Mouse (Mus musculus) left cerebral cortex, postnatal 14 days (tissue): ENCODE data around the gene 4932414N04Rik. TPM values are rescaled to one million over a fixed set of nuclear protein-coding genes. Genes with fewer than 3 reads are reported as not detected.
A peak's percentile ranks its signal among the peaks of the same experiment; 100 is the strongest.
"Not testable (repeated sequence)": the region's sequence is repeated elsewhere in the genome, so short reads cannot be mapped to it uniquely, and the experiment has no call there.

ENCODE experiments used
- DNase-seq, 2 experiments: peaks; one replicate each; pipeline ENCODE4 v3.0.0; 2021 to 2022; ENCODE audit warnings: low spot score in 2 of 2, mixed read lengths in 1 of 2
- intact Hi-C: fragments of 180-260 bp; cut with DNase I; formaldehyde crosslinking; loops from one replicate; pipeline ENCODE4 v1.15.1; 2025
- long read RNA-seq, 2 experiments: library from polyadenylated mRNA; stranded (forward); transcript quantifications; one replicate each; pipeline ENCODE4 v2.0.0; 2021
- total RNA-seq, 2 experiments: library from RNA; stranded (reverse); gene quantifications; 2 replicates each; pipeline ENCODE4 v1.2.3; 2021

4932414N04Rik gene
- not detected for total RNA-seq
- long read RNA-seq, experiment 1 = 0 reads
- long read RNA-seq, experiment 2 = 0 reads

DNA sequence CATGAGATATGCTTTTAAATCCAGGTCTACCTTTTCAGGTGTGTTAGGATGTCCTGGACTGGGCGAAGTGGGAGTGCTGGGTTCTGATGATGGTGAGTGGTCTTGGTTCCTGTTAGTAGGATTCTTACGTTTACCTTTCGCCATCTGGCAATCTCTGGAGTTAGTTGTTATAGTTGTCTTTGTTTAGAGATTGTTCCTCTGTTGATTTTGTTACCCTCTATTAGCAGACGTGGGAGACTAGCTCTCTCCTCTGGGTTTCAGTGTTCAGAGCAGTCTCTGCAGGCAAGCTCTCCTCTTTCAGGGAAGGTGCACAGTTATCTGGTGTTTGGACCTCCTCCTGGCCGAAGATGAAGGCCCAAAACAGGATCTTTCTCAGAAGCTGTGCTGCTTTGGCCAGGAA lies at the start of gene 4932414N04Rik:
TSS of gene 4932414N04Rik (plus strand) at position 301 of the 400 bp plus-strand sequence.
- intact Hi-C loops, DNase-seq: not testable (repeated sequence)

DNA sequence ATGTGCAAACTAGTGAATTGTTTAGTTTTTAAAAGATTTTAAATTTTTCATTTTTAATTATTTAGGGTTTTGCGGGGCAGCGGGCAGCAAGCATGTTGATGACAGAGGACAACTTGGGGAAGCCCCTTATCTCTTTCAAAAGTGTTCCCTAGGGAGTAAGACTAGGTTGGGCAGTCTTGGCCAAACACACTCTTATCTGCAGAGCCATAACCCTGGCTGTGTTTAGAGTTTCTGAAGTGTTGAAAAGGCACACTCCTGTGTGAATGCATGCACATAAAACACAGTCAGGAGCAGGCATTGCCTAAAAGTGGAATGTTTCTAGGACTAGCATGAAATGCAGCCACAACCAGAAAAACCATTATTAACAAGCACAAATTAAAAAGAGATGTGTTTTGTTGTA lies 75.9 kb downstream of the 4932414N04Rik start:
- intact Hi-C loops = no loop called here
- no peak for DNase-seq

DNA sequence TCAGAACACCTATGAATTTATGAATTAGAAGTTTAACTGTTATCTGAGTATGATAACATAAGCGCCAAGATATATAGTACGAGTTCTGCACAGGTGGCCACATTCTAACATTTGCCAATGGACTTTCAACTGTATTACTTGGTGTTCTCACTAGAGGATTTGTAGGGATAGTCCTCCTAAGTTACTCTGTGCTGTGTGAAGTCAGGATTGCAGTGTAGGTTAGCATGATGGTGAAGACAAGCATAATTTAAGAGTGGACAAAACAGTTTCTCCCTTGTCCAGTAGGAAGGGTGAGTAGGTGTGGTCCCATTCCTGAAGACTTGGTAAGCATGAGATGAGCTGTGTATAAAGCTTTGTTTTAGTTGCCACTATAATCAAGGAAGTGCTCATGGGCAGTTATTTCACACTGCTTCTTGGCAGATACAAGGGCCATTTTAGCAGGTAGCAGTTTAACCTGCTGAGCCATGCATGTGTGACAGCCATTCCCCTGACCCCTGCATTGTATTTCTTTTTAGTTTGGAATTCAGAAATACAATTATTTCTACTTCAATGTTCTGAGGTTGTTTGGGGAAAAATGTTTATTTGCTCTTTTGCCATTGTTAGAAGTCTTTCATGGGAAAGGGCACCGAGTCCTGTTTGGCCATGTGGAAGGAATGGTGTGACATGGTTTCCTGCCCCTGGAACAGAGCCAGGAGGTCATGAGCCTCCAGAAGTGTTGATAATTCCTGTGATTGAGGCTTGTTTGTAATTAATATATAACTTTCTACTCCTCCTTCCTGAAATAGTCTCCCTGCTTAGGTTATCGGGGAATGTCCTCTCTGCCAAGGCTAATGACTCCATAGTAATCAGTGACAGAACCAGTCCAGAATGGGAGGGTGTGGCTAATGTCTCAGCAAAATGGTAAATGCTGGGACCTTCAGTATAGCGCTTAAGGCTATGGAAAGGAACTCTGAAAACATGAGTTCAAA lies 83.8 kb downstream of the 4932414N04Rik start:
- DNase-seq = no peak
- intact Hi-C loops = loop anchor here (10.0 kb wide), 1 partner anchor 265 kb away; the partner anchor contains the start of gene Stk39

DNA sequence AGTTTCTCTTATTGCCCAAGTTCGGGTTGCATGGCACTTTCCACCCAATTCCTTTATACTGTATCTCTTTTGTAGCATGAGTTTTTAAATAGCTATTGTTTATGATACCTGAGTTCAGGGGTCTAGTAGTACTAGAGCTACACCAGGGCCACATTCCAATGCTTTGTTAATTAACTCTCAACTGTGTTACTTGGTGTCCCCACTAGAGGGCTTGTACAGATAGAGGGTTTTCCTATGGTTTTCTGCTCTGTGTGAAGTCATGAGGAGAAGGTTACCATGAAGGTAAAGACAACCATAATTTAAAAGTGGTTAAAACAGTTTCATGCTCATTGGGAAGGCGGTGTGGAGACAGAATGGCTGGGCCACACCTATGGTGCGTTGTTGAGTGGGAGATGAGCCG lies 88.3 kb downstream of the 4932414N04Rik start:
- DNase-seq = no peak
- intact Hi-C loops = loop anchor here (10.0 kb wide), 1 partner anchor 270 kb away; the partner anchor contains the start of gene Stk39

DNA sequence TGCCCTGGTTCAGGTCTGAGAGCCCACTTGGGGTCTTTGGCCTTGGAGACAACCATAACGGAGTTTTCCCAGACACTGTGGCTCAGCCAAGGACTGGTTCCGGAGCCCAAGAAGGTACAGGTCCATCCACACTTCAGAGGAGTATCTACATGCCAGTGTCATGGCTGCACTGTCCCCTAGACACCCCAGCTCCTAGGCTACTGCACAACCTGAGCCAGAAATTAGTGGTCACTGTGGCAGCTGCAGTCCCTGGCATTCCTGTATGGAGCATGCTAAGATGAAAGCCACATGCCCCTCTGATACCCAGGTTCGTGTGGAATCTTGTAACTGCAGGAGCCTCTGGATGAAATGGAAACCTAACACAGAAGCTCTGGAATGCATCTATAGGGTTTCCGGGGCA lies 99.9 kb downstream of the 4932414N04Rik start:
- DNase-seq = no peak
- intact Hi-C loops = loop anchor here (2.0 to 10.0 kb wide), 3 partner anchors 193 to 1931 kb away; no protein-coding TSS in a partner anchor

DNA sequence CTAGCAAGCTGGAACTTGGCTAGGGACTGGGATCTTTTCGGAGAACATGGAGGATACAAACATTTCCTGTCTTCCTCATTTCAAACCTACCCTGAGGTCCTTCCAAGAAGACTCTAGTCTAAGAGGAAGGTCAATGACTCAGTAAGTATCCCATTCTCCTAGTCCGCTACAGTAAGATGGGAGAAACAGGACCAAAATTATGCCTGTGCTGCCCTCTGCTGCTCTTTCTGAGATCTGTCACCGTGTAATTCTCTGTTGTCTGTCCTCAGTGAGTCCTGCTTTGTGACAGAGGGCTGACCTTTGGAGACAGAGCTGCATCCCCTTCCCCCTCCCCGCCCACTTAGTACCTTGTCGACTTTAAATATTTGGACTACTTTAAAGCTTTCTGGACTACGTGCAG lies 100.5 kb downstream of the 4932414N04Rik start:
- intact Hi-C loops = loop anchor here (2.0 to 10.0 kb wide), 3 partner anchors 194 to 1932 kb away; no protein-coding TSS in a partner anchor
- DNase-seq = peak; percentile 16 to 53

DNA sequence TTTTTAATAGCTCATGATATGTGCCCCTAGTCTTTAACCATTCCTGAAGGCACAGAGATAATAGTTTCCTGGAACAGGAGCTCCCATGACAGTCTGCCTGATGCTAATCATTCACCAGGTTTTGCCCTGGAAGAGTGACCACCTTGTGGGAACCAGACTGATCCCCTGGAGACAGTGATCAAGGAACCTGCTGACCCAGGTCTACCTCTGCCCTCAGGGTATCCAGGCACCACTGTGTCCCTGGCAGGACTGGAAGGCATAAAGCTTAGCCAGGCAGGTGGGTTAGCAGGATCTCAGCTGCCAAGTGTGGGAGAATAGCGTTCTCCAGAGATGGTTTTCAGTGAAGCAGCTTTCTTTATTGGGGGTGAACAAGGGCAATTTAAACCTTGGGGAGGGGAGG lies 109.1 kb downstream of the 4932414N04Rik start:
- intact Hi-C loops = no loop called here
- DNase-seq = no peak

DNA sequence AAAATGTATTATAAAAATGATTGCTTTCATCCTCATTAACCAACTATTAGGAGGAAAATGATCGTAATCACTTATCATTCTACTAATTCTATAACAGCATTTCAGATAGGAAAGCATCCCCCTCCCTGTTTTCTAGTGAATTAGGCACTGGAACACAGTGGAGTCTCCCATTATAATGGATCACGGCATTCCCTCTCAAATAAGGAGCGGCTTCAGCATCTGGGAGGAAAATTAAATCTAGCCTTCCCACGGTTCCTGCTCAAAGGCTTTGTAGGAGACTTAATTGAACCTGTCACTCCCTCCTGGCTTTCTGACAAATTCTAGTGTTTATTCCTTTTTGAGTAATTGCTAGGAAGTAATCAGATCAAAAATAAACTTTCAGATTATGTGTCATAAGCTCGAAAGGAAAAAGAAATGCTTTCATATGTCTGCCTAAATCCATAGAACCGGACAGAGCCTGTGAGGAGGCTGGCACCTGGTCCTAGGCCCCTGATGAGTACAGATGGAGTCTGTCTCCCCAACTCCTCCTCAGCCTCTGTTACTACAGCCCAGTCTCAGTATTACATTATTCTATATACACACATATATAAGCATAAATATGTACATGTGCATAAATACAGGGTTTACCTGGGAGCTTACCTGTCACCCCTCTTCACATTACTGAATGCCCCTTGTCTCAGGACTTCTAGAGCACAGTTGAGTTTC lies 111.1 kb downstream of the 4932414N04Rik start:
- intact Hi-C loops = no loop called here

DNA sequence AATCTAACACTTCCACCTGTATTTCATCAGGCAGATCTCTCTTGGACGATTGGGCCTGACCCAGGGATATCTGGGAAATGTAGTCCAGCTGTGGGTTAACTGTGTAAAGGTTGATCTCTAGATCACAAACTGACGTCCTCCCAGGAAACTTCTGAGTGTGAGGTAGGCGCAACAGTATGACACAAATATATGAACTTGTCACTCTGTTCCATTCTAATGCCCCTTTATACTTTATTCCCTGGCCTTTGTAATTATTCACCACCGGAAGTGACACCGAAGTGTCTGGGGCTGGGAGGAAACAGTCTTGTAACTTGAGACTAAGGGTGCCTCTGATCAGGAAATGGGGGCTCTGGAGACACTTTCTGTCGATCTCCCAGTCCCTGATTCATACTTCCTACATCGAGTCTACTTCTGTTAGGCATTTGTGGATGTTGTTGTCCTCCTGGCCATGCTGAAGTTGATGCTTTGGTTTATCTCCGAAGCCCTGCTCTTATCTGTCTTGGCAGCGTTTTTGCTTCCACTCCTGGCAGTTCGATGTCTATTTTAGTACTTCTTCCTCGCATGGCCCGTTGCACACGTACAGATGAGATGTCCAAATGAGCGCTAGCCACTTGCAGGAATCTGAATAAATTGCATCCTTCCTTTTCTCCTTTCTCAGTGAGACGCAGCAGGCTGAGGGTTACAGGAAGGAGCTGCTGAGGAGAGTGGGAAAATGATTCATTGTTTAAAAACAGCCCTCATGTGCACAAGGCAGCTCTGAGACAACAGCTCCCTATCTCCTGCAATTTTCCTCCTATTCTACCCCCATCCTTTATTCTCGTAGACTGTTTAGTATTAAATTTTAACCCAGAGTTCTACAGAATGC lies 126.2 kb downstream of the 4932414N04Rik start:
- no peak for DNase-seq
- intact Hi-C loops = loop anchor here (5.0 kb wide), 2 partner anchors 645 to 710 kb away; no protein-coding TSS in a partner anchor

More for the DNA sequence above, 111.1 kb downstream of the 4932414N04Rik start:
- no peak for DNase-seq

DNA sequence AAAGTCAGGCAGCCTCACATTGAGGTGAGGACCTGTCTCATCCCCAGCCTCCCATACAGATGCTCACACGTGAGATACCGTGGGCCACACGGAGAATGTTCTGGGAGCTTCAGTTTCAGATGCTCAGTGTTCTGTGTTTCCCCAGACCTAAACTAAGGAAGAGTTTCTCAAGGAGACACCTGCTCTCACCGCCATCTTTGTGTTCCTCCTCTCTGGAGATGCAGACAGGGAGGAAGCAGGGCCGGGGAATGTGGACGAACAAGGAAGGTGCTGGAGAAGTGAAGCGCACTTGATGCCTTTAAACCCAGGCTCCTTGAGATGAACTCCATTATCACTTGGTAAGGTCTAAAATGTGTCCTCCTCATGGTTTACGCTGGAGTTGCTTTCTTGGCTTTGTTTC lies 127.4 kb downstream of the 4932414N04Rik start:
- not testable (repeated sequence) for DNase-seq
- intact Hi-C loops = loop anchor here (1.0 to 5.0 kb wide), 3 partner anchors 317 to 709 kb away; no protein-coding TSS in a partner anchor

DNA sequence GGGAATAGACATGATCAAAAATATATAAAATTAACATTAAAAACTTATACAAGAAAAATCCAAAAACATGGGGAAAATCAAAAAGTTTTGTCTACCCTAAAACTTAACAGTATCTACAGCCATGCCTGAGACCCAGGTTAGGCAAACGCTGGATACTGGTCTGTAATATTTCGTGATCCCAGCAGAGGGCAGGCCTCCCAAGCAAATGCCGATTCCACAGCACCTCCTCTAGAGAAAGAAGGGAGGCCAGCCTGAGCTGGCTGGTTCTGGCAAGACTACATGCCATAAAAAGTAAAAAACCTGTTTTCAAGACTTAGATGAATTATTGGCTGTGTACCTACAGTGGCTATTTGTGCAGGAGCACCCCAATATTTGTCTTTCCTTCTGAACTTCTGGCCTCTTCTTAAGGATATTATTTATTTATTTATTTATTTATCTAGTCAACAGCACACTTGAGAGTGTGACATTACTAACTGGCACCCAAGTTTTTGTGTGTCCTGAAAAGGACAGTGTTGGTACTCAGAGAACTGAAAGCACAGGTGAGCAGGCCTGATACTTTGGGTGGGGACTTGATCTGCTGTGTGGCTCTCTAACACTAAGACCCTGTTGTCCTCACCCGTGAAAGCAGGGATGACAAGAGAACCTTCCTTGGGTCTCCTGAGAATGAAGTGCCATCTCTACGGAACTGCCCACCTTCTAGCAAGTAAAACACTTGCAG lies 128.6 kb downstream of the 4932414N04Rik start:
- peak; percentile 91 for DNase-seq
- intact Hi-C loops = loop anchor here (1.0 to 5.0 kb wide), 4 partner anchors 262 to 707 kb away; no protein-coding TSS in a partner anchor

DNA sequence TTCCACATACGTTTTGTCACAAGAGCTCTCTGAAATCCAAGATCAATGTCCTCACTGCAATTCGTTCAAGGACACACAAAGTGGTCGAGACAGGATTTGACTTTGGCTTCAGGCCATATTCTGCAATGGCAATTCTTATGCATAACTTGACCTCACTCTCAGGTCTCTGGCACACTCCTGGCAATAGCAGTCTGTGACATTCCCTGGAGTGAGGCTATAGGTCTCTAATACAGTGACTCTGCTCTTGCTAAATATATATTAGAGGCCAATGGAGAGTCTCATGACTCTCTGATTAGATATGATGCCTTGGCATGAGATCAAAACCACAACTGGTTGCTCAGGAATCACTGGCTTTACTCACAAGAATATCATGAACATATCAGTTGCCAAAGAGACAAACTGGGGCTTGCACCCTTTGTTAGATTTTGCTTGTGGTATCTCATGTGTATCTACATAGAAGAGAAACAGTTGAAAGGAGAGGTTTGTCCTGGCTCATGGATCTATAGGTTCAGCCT lies 130.9 kb downstream of the 4932414N04Rik start:
- intact Hi-C loops = loop anchor here (5.0 kb wide), 1 partner anchor 260 kb away; no protein-coding TSS in a partner anchor

DNA sequence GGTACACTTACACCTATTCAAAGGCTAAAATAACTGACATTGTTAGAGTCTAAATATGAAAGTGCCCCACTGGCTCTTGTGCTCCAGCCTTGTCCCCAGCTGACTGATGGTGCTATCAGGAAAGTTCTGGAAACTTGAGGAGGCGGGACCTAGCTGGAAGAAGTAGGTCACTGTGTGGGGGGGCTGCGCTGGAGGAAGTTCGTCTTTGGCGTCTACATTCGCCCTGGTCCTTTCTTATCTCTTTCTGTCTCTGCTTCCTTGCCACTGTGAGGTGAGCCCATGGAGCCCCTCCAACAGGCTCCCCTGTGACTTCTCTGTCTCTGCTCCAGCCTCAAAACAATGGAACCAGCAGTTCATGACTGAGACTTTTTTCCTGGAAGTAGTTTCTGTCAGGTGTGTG lies 136.0 kb downstream of the 4932414N04Rik start:
- intact Hi-C loops = no loop called here
- DNase-seq = no peak

More for the DNA sequence above, 130.9 kb downstream of the 4932414N04Rik start:
- DNase-seq = no peak

DNA sequence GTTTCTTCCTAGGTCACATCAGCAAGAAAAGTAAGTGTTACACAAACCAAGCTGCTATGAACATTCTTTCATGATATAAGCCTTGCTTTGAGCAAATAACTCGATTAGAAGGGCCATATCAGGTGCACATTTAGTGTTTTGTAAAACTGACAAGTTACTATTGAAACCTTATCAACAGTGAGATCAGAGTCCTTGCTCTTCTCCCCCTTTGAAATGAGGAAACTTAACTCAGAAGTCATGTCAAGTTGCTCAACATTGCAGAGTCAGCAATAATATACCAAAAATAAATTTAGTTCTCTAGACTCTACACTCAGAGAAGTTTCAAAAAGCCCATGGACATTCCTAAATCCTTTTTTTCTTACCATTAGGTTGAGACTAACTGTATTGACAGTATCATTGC lies 137.2 kb downstream of the 4932414N04Rik start:
- intact Hi-C loops = no loop called here
- DNase-seq = no peak

DNA sequence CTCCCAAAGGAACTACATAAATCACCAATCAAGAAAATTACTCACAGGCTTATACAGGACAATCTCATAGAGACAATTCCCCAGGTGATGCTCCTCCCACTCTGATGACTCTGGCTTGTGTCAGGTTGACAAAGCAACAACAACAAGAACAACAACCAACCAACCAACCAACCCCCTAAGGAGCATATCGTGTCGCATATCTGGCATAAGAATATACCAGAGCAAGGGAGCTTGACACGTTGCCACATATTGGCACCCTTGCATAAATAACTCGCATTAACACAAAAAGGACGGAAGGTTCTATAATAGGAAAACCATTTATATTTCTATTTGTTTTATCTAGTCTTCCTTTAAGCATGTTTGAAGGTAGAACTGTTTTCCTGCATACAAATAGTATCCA lies 137.9 kb downstream of the 4932414N04Rik start:
- no peak for DNase-seq
- intact Hi-C loops = no loop called here

DNA sequence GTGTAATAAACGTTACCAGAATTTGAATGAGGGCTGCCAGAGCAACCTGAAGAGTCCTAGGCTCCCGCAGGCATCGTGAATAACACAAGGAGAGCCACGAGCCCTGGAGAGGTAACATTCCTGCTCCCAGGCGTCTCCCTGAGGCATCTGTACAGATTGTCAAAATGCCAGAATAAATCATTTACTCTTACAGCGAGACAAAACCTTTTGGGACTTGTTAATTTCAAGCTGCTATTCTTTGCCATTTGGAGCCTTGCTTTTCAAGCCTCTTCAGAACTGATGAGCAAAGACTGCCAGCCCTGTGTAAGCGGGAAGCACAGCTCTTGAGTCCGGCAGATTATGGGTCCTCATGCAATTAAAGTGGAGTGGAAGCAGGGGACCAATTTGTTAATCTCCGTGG lies 138.3 kb downstream of the 4932414N04Rik start:
- intact Hi-C loops = no loop called here
- no peak for DNase-seq

DNA sequence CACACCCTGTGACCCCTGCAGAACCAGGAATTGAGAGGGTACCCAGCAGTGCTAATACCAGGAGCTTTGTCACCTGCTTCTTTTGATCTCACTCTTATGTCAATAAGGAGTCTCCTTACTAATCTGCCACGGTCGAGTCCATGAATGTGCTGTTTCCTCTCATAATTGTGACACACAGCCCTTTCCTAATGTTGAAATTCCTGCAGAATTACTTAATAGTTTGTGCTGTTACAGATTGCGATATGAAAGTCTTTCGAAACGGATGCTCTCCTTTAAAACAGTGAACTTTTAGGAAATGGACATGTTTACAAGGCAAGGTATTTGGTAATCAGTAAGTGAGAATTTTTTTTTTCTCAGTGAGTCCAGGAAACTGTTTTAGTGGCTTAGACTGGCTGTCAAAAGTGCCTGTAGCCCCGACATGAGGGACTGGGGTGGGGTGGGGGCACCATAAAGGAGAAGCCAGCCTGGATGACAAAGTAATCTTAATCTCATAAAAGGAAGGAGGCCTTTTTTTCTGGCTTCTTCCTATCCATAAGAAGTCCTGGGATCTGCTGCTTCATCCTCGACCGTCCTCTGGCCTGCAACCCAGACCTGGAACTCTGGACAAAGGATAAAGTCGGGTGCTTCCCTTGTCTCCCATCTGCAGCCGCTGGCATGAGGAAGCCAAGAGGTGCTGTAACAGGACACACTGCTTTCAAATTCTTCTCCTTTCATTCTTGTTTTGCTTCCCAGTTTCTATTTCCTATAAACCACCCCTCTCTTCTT lies 139.9 kb downstream of the 4932414N04Rik start:
- DNase-seq = no peak
- intact Hi-C loops = no loop called here
